Mouse (Mus musculus) ES-E14 (cell line): ENCODE measurements around the gene Krt81.

Experiments
- CHD2 ChIP-seq: IDR thresholded peaks from 2 replicates; pipeline ENCODE4 v1.6.1; 2014; ENCODE audit warnings: mild to moderate bottlenecking, low read depth, low read length, inconsistent platforms
- HCFC1 ChIP-seq: IDR thresholded peaks from 2 replicates; pipeline ENCODE4 v1.6.1; 2012; ENCODE audit warnings: low read length, inconsistent platforms, borderline replicate concordance; ENCODE audit not compliant: insufficient read depth
- MAFK ChIP-seq: IDR thresholded peaks from 2 replicates; pipeline ENCODE4 v1.6.1; 2014; ENCODE audit warnings: mild to moderate bottlenecking, low read depth, low read length, inconsistent platforms; ENCODE audit not compliant: insufficient read depth
- ZC3H11A ChIP-seq: IDR thresholded peaks from 2 replicates; pipeline ENCODE4 v1.6.1; 2012; ENCODE audit warnings: low read depth, mild to moderate bottlenecking, inconsistent platforms, low read length, borderline replicate concordance
- ZNF384 ChIP-seq: IDR thresholded peaks from 2 replicates; pipeline ENCODE4 v1.6.1; 2012; ENCODE audit warnings: low read depth, low read length, inconsistent platforms

GRCm38 (mm10) chr15:101495266-101495665 lies 31.7 kb upstream of the Krt81 start:
- no peak for TF ChIP-seq MAFK
- no peak for TF ChIP-seq ZC3H11A
- no peak for TF ChIP-seq ZNF384
- TF ChIP-seq HCFC1: no peak
- no peak for TF ChIP-seq CHD2
